Mouse (Mus musculus) bone marrow, adult 2 months (tissue): ENCODE results near the gene Unc93b1. TPM values are rescaled to one million over a fixed set of nuclear protein-coding genes. Genes with fewer than 3 reads are reported as not detected.

Experiments used
- H3K27ac ChIP-seq: fragments of 200-500 bp; 2 replicates; pipeline ENCODE4 v1.5.1; 2012; ENCODE audit warnings: low read depth, mild to moderate bottlenecking, control low read depth, inconsistent platforms, low read length; ENCODE audit not compliant: control insufficient read depth, poor library complexity, insufficient read depth
- H3K4me1 ChIP-seq: fragments of 200-500 bp; 2 replicates; pipeline ENCODE4 v1.6.1; 2011; ENCODE audit warnings: low read length; ENCODE audit not compliant: control insufficient read depth, insufficient read depth
- H3K4me3 ChIP-seq: fragments of 200-500 bp; replicated peaks from 2 replicates; pipeline ENCODE3; 2011; ENCODE audit warnings: mild to moderate bottlenecking, low read depth, low read length, control low read depth; ENCODE audit not compliant: control insufficient read depth
- CTCF ChIP-seq: fragments of 200-500 bp; IDR thresholded peaks from 2 replicates; pipeline ENCODE4 v1.5.1; 2011; ENCODE audit warnings: low read length, control low read depth; ENCODE audit not compliant: control insufficient read depth, insufficient read depth
- POLR2A ChIP-seq: fragments of 200-500 bp; IDR thresholded peaks from 2 replicates; pipeline ENCODE4 v1.6.1; 2011; ENCODE audit warnings: low read depth, mild to moderate bottlenecking, control low read depth, low read length, borderline replicate concordance; ENCODE audit not compliant: control insufficient read depth
- WGBS: fragments of 180-500 bp; shearing (Covaris S2); methylation state at CpG from one replicate; pipeline ENCODE4 v1.1.7; 2018; 5-methylcytosine and 5-hydroxymethylcytosine counted together
- polyA plus RNA-seq: library from polyadenylated mRNA; stranded (reverse); fragments of >200 nt; gene quantifications from 2 replicates; pipeline ENCODE4 v1.2.4, GENCODE M21; 2011; ENCODE audit warnings: low replicate concordance; ENCODE audit not compliant: missing spikeins, insufficient read depth, insufficient read length

Unc93b1 gene
- polyA plus RNA-seq, 1 experiment = 177 TPM

DNA sequence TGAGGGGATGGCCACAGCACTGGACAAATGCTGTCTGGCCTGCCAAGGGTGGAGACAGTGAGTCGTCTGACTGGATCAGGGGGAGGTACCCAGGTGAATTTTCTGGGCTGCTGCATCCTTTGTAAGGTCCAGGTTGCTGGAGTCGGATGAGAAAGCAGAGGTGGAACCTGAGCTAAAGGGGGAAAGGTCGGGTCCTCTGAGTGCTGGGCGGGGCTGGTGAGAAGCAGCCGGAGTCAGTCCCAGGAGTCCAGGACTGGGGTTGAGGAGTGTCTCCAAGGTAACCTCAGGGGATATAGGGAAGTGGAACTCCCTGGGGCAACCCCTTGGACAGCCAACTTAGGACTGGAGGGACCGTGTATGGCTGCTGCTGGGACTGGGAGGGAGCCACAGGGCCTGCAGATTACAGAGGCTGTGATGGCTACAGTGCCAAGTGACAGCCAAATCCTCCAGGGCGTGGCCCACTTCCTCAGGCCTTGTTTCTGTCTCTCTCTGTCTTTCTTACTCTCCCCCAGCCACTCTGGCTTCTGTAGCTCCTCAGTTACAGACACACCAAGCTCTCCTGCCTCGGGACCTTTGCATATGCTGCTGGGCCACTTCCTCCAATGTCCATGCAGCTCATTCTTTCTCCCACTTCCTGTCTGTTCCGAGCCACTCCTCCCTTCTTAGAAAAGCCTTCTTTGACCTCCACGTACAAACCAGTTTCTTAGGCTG is 12.2 kb upstream of the Unc93b1 start:
- H3K4me1 ChIP-seq = peaks cover 14% of the 10 kb centered on the region
- no peak overlapping the region for H3K4me3 ChIP-seq
- TF ChIP-seq POLR2A = 0 out of 2 replicates have a peak, but pooled peaks have one; percentile 33
- no peak for TF ChIP-seq CTCF
- H3K27ac ChIP-seq = peak overlapping the region; percentile 78
- whole genome bisulfite sequencing = 29% methylated on average over 10 of the region's 10 CpGs

DNA sequence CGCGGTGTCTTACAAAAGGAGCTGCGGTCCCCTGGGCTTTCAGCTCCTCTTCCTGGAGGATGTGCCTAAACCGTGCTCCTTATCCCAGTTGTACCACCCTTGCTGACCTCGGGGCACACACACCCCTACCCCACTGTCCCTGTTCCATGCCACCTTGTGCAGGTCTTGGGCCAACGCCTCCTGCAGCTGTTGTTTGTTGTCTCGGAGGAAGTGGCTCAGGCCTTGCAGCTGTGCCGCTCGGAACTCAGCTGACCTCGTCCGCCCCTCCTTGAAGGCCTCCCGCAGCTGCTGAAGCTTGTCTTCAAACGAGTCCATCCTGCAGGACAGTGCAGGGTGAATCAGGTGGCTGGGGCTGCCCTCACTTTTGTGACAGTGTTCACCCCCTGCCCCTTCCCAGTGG is 11.4 kb upstream of the Unc93b1 start:
- Histone ChIP-seq H3K4me3 (no peak overlapping the region), H3K27ac (peak overlapping the region; percentile 78), H3K4me1 (peaks cover 14% of the 10 kb centered on the region)
- TF ChIP-seq CTCF (no peak), POLR2A (peak; percentile 58; the same call in 1 of the 2 replicates)
- WGBS = 25% methylated on average over 13 of the region's 13 CpGs

DNA sequence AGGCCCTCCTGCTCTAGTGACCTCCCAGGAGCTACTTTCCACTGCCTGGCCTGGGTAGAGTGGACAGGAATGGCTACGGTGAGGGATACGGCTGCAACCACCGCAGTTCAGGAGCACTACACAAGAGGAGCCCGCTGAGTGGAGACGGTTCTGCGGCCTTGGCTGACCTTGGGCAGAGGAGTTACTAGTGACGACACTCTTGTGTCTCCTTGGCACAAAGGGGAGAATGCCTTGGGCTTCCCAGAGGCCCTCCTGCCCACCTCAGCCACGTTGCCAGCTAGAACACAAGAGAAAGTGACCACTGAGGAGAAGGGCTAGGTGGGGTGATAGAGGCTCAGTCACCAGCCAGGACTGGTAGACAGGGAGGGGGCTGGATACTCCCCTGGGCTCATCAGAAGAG is 10.8 kb upstream of the Unc93b1 start:
- H3K4me3 ChIP-seq = no peak overlapping the region
- H3K4me1 ChIP-seq = peaks cover 16% of the 10 kb centered on the region
- 52% methylated on average over 8 of the region's 8 CpGs for WGBS
- H3K27ac ChIP-seq = peak overlapping the region; percentile 78
- TF ChIP-seq POLR2A (no peak), CTCF (no peak)

DNA sequence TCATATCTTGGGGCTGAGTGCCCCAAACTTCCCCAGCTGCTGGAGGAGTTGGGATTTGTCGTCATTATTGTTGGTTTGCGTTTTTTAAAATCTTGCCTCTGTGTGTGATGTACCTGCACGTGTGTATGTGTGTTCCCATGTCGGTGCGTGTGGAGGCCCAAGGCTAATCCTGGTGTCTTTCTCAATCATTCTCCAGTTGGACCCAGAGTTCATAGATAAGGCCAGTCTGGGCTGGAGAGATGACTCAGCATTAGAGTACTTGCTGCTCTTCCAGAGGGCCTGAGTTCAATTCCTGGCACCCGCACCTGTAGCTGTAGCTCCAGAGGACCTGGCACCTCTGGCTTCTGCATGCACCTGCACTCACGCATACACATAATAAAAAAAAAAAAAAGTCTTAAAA is 10.1 kb upstream of the Unc93b1 start:
- whole genome bisulfite sequencing = 67% methylated on average over 7 of the region's 7 CpGs
- Histone ChIP-seq H3K27ac (peak overlapping the region; percentile 78), H3K4me1 (peaks cover 16% of the 10 kb centered on the region), H3K4me3 (no peak overlapping the region)
- TF ChIP-seq POLR2A (no peak), CTCF (no peak)

DNA sequence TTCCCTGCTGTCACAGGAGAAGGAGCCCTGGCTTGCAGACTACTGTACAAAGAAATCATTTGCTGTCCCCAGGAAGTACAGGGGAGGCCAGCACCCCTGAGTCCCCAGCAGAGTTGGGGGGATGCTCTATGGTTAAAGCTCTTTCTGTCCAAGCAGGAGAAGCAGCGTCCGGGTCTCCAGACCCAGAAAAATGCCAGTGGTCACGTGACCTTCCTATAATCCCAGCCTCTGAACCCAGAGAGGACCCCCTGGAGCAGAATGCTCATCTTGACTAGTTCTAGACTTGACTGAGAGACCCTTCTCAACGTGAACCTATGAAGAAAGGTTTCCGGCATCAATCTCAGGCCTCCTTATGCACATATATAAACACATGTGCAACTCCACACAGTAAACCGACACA is 9.1 kb upstream of the Unc93b1 start:
- Histone ChIP-seq H3K4me1 (peaks cover 18% of the 10 kb centered on the region), H3K4me3 (no peak overlapping the region), H3K27ac (no peak overlapping the region)
- no peak for TF ChIP-seq POLR2A
- TF ChIP-seq CTCF = no peak
- WGBS = 78% methylated on average over 6 of the region's 6 CpGs

DNA sequence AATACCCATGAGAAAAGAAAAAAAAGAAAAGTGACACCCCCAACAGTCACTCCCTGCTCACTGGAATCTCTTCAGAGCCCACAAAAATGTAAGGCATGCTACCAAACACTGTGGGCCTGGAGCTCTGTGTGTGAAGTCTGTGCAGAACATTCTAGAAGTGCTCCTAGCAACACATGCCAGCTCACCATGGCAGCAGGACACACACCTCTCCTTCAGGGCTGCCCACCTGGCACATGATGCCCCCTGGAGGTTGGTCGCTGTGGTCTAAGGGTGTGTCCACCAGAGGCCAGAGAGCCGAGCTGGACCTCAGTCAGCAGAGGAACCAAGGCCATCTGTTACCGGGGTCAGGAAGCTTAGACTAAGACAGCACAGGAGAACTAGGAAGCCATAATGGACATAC is 8.7 kb upstream of the Unc93b1 start:
- TF ChIP-seq POLR2A = no peak
- TF ChIP-seq CTCF = peak; percentile 41; the same call in 1 of the 2 replicates
- peaks cover 20% of the 10 kb centered on the region for H3K4me1 ChIP-seq
- H3K27ac ChIP-seq = peak overlapping the region; percentile 2; the same call in 1 of the 2 replicates

DNA sequence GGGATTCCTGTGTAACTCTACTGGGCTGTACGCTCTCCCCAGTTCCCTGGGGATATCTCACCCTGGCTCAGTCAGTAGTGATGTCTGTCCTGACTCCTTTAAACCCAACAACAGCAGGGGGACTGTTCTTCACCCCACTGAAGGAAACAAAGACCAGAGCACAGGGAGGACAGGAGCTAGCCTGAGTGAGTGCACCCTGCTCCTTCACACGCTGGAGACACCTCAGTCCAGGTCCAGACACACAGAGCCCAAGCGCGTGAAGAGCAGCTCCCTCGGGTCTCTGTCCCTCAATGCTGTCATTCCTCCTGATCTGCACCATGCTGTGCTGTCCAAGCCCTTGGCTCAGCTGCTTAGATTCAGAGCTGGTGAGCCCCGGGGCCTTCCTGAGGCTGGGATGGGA is 8.3 kb upstream of the Unc93b1 start:
- Histone ChIP-seq H3K4me3 (no peak overlapping the region), H3K4me1 (peaks cover 20% of the 10 kb centered on the region), H3K27ac (peak overlapping the region; percentile 2; the same call in 1 of the 2 replicates)
- TF ChIP-seq CTCF (no peak), POLR2A (no peak)
- 81% methylated on average over 6 of the region's 6 CpGs for WGBS

More for the DNA sequence above, 8.7 kb upstream of the Unc93b1 start:
- WGBS = 38% methylated on average over 3 of the region's 3 CpGs
- no peak overlapping the region for H3K4me3 ChIP-seq

DNA sequence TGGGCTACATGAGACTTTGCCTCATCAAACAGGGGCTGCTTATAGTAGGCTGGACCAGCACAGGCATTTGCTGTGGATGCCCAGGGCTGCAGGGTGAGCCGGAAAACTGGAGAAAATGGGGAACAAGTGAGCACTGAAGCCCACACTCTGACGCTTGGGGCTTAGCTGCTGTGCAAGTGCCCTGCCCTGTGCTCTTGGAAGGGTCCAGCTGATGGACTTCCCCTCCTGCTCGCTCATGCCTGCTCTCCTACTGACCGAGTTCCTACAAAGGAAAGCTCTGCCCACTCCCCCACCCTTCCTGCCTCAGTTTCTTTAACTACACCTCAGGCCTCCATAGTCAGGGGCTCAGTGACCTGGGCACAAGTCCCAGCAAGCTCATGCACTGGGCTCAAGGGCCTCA is 7.0 kb upstream of the Unc93b1 start:
- Histone ChIP-seq H3K4me3 (peak overlapping the region; percentile 15), H3K27ac (peak overlapping the region; percentile 5), H3K4me1 (peaks cover 21% of the 10 kb centered on the region)
- TF ChIP-seq CTCF = no peak
- no peak for TF ChIP-seq POLR2A
- 51% methylated on average over 4 of the region's 4 CpGs for WGBS
